Mouse (Mus musculus): ENCODE measurements at regions not wholly inside any gene's neighbourhood (a gene's known extent, or its start where the extent isn't known, plus 50 kb on each side); places are given as distances from the start of the nearest gene placed in this dataset.

DNA sequence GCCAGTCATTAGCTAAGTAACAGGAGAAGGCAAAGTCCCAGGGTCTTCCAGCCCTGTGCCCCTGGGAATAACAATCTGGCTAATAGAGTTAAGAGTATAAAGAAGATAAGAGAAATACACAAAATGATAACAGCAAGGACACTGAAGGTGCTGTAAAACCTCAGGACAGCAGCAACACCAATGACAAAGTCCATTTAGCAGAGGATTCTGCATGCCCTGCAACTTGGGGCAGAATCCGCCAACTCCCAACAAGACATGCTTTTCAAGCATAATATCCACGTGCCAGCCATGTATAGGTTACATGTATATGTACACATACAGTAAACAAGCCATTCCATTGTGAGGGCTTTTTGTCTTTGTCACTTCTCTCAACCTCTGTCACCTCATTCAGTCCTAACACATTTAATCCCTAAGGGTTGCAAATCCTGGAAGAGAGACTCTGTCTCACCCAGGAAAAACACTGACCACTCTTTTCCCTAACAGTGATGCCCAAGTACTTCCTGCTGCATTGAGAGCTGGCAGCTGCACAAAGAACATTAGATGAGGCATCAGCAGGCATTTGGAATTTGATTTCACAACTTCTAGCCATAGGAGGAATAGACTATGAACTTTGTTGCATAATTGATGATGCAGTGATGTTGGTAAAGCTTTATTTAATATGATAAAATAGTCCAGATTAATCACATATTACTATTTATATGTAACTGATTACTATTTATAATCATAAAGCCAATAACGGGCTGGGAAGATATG is 105.8 kb upstream of the Slc4a7 start:
- Histone ChIP-seq H3K4me1 (ENCODE audit: control insufficient read depth, insufficient read depth, low read length) (no peaks in the 10 kb centered on the region), H3K4me3 (replicated peaks; ENCODE audit: insufficient read depth, low read depth, low read length) (no peak overlapping the region), H3K27ac (ENCODE audit: insufficient read depth, low read length) (no peak overlapping the region), H3K27me3 (ENCODE audit: control insufficient read depth, insufficient read depth, low read length) (no peaks in the 10 kb centered on the region)
- no peak for DNase-seq
- TF ChIP-seq POLR2A (IDR thresholded peaks at IDR 0.05; ENCODE audit: borderline replicate concordance, insufficient read depth, low read length) (no peak), CTCF (IDR thresholded peaks at IDR 0.05; ENCODE audit: borderline replicate concordance, insufficient read depth, low read depth, low read length) (no peak)
- 80% methylated on average over 3 of the region's 3 CpGs for WGBS

DNA sequence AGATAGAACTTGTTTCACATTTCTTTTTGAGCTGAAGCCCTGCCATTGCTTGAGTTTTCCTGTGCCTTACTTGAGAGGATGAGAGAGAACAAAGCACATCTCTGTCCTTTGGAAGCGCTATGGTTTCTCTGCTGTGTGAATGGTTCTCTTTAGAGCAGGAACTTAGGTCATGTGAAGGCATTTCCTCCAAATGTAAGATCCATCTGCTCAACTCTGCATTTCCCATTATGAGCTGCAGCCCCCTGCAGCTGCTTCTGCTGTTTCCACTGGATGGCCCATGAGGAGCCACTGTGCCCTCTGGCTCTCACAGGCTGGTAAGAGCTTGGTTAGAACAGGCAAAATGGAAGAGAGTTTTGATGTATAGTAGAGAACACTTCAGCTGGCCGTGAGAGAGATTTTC is 102.5 kb upstream of the Slc4a7 start:
- no peaks in the 10 kb centered on the region for H3K4me1 ChIP-seq (ENCODE audit: control insufficient read depth, insufficient read depth, low read length)
- H3K27ac ChIP-seq (ENCODE audit: insufficient read depth, low read length): no peak overlapping the region
- no peak overlapping the region for H3K4me3 ChIP-seq (replicated peaks; ENCODE audit: insufficient read depth, low read depth, low read length)
- no peak for DNase-seq
- H3K27me3 ChIP-seq (ENCODE audit: control insufficient read depth, insufficient read depth, low read length): no peaks in the 10 kb centered on the region
- TF ChIP-seq POLR2A (IDR thresholded peaks at IDR 0.05; ENCODE audit: borderline replicate concordance, insufficient read depth, low read length) (no peak), CTCF (IDR thresholded peaks at IDR 0.05; ENCODE audit: borderline replicate concordance, insufficient read depth, low read depth, low read length) (no peak)
- WGBS: 79% methylated on average over 2 of the region's 2 CpGs

DNA sequence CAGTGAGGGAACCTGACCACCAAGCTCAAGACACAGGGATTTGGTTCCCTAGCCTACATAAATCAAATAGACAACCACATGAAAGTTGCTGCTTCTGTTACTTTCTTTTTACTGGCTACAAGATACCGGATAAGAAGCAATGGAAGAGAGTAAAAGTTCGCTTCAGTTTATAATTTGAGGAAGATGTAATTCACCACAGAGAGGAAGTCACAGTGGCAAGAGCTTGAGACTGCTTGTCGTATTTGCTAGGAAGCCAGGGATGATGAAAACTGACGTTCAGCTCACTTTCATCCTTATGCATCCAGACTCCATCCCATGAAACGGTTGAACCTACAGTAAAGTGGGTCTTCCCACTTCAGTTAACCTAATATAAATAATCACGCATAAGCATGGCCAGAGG is 102.1 kb upstream of the Slc4a7 start:
- H3K27ac ChIP-seq (ENCODE audit: insufficient read depth, low read length): no peak overlapping the region
- no peak for DNase-seq
- H3K4me3 ChIP-seq (replicated peaks; ENCODE audit: insufficient read depth, low read depth, low read length): no peak overlapping the region
- H3K27me3 ChIP-seq (ENCODE audit: control insufficient read depth, insufficient read depth, low read length): no peaks in the 10 kb centered on the region
- 85% methylated on average over 6 of the region's 6 CpGs for WGBS
- TF ChIP-seq POLR2A (IDR thresholded peaks at IDR 0.05; ENCODE audit: borderline replicate concordance, insufficient read depth, low read length) (no peak), CTCF (IDR thresholded peaks at IDR 0.05; ENCODE audit: borderline replicate concordance, insufficient read depth, low read depth, low read length) (no peak)
- no peaks in the 10 kb centered on the region for H3K4me1 ChIP-seq (ENCODE audit: control insufficient read depth, insufficient read depth, low read length)

DNA sequence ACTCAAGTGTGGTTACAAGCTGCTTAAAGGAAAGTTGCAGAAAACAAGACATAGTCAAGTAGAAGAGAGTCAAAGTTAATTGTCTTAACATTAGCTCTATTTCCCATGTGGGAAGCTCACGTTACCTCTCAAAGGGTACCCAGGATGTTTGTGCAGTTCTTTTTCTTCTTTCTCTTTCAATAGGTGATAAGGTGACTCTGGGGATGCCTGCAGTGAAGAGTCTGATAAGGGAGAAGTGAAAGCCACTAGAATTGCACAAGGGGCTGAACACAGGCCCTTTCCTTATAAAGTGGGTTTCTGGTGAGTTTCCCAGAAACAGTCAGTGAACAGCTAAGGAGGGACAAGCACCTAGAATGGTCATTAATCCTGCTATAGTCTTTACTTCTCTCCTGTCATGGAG is 98.6 kb upstream of the Slc4a7 start:
- Histone ChIP-seq H3K4me1 (ENCODE audit: control insufficient read depth, insufficient read depth, low read length) (no peaks in the 10 kb centered on the region), H3K27me3 (ENCODE audit: control insufficient read depth, insufficient read depth, low read length) (no peaks in the 10 kb centered on the region), H3K27ac (ENCODE audit: insufficient read depth, low read length) (no peak overlapping the region), H3K4me3 (replicated peaks; ENCODE audit: insufficient read depth, low read depth, low read length) (no peak overlapping the region)
- no peak for DNase-seq
- TF ChIP-seq POLR2A (IDR thresholded peaks at IDR 0.05; ENCODE audit: borderline replicate concordance, insufficient read depth, low read length): no peak
- TF ChIP-seq CTCF (IDR thresholded peaks at IDR 0.05; ENCODE audit: borderline replicate concordance, insufficient read depth, low read depth, low read length): no peak
- 87% methylated on average over 1 of the region's 1 CpGs for WGBS

DNA sequence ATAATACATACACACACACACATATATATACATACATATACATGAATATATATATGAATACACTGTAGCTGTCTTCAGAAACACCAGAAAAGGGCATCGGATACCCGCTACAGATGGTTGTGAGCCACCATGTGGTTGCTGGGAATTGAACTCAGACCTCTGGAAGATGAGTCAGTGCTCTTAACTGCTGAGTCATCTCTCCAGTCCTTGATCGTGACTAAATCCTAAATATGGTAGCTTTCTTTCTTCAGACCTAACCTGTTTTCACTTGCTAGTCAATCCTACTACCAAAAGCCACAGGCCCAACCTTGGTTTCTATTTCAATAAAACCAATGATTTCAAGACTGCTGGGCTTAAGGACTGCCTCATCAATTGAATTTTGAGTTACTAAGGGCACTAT is 95.0 kb upstream of the Slc4a7 start:
- WGBS: 92% methylated on average over 3 of the region's 3 CpGs
- no peaks in the 10 kb centered on the region for H3K27me3 ChIP-seq (ENCODE audit: control insufficient read depth, insufficient read depth, low read length)
- no peak overlapping the region for H3K27ac ChIP-seq (ENCODE audit: insufficient read depth, low read length)
- TF ChIP-seq CTCF (IDR thresholded peaks at IDR 0.05; ENCODE audit: borderline replicate concordance, insufficient read depth, low read depth, low read length) (no peak), POLR2A (IDR thresholded peaks at IDR 0.05; ENCODE audit: borderline replicate concordance, insufficient read depth, low read length) (no peak)
- no peak for DNase-seq
- no peak overlapping the region for H3K4me3 ChIP-seq (replicated peaks; ENCODE audit: insufficient read depth, low read depth, low read length)
- no peaks in the 10 kb centered on the region for H3K4me1 ChIP-seq (ENCODE audit: control insufficient read depth, insufficient read depth, low read length)

DNA sequence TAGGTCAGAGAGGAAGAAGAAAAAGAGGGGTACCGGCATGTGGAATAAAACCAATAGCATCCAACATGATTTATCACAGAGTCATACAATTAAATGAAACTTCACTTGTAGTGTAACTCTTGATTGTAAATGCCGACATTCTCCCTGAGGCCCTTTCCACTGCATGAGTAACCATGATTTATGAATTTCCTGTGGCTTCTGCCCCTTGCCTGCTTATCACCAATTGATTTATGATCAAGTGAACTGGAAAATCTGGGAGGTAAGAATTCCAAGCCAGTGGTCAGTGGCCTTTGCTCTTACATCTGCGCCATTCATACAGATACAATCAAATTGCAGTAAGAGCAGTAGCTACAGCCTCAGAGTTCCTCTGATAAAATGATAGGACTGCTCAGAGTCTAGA is 89.8 kb upstream of the Slc4a7 start:
- DNase-seq: no peak
- H3K4me1 ChIP-seq (ENCODE audit: control insufficient read depth, insufficient read depth, low read length): no peaks in the 10 kb centered on the region
- 93% methylated on average over 3 of the region's 3 CpGs for WGBS
- no peaks in the 10 kb centered on the region for H3K27me3 ChIP-seq (ENCODE audit: control insufficient read depth, insufficient read depth, low read length)
- H3K27ac ChIP-seq (ENCODE audit: insufficient read depth, low read length): no peak overlapping the region
- TF ChIP-seq CTCF (IDR thresholded peaks at IDR 0.05; ENCODE audit: borderline replicate concordance, insufficient read depth, low read depth, low read length) (no peak), POLR2A (IDR thresholded peaks at IDR 0.05; ENCODE audit: borderline replicate concordance, insufficient read depth, low read length) (no peak)
- no peak overlapping the region for H3K4me3 ChIP-seq (replicated peaks; ENCODE audit: insufficient read depth, low read depth, low read length)

DNA sequence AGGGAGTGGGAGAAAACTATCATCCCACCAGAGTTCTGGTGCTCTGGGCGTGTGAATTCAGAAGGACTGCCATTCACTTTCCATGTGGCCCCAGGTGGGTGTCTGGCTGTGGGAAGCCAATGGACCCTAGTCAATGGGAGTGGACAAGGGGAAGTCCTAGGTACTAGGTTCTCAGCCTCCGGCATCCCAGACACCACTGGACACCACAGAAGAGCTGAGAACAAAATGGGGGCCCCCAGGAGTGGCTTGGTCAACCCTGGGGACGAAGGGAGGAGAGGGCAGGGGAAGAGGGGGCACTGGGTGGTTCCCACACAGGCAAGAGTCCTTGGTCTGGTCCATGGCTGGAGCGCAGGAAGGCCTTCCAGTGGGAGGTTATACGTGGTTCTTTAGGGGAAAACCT is 81.8 kb upstream of the Slc4a7 start:
- no peaks in the 10 kb centered on the region for H3K27me3 ChIP-seq (ENCODE audit: control insufficient read depth, insufficient read depth, low read length)
- no peak overlapping the region for H3K27ac ChIP-seq (ENCODE audit: insufficient read depth, low read length)
- WGBS: 84% methylated on average over 5 of the region's 5 CpGs
- no peak for TF ChIP-seq CTCF (IDR thresholded peaks at IDR 0.05; ENCODE audit: borderline replicate concordance, insufficient read depth, low read depth, low read length)
- TF ChIP-seq POLR2A (IDR thresholded peaks at IDR 0.05; ENCODE audit: borderline replicate concordance, insufficient read depth, low read length): no peak
- H3K4me1 ChIP-seq (ENCODE audit: control insufficient read depth, insufficient read depth, low read length): no peaks in the 10 kb centered on the region
- DNase-seq: no peak
- no peak overlapping the region for H3K4me3 ChIP-seq (replicated peaks; ENCODE audit: insufficient read depth, low read depth, low read length)

DNA sequence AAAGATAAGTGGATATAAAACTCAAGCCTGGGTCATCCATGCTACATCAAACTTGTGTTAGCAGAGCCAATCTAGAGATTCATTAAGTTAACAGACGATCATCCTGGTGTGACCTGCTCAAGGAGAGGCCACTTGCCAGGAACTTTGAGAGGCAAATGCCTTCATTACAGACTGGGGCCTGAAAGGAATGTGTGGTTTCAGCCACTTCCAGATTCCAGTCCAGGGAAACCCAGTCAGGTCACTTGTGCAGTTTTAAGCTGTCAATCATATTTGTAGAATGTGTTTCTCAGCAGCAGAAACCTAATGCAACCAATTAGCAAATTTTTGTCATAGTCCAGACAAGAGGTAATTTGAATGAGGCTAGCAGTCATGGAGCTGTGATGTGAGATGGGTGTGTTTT is 73.4 kb upstream of the Slc4a7 start:
- TF ChIP-seq CTCF (IDR thresholded peaks at IDR 0.05; ENCODE audit: borderline replicate concordance, insufficient read depth, low read depth, low read length) (no peak), POLR2A (IDR thresholded peaks at IDR 0.05; ENCODE audit: borderline replicate concordance, insufficient read depth, low read length) (no peak)

More for the DNA sequence above, 73.4 kb upstream of the Slc4a7 start:
- no peak overlapping the region for H3K27ac ChIP-seq (ENCODE audit: insufficient read depth, low read length)
- 60% methylated on average over 1 of the region's 1 CpGs for WGBS
- H3K4me3 ChIP-seq (replicated peaks; ENCODE audit: insufficient read depth, low read depth, low read length): no peak overlapping the region
- no peak for DNase-seq
- H3K4me1 ChIP-seq (ENCODE audit: control insufficient read depth, insufficient read depth, low read length): no peaks in the 10 kb centered on the region
- H3K27me3 ChIP-seq (ENCODE audit: control insufficient read depth, insufficient read depth, low read length): no peaks in the 10 kb centered on the region; the same call in 1 of the 2 replicates
